Mouse (Mus musculus) embryonic facial prominence, embryonic 14.5 days (tissue): ENCODE results near the gene Them7. TPM values are rescaled to one million over a fixed set of nuclear protein-coding genes. Genes with fewer than 3 reads are reported as not detected.
A peak's percentile ranks its signal among the peaks of the same experiment; 100 is the strongest.

ENCODE experiments used
- ATAC-seq: fragments of 200-750 bp; cut with Nextera tagmentation; 2 replicates; pipeline ENCODE4 v1.8.0; 2017; ENCODE audit warnings: low read depth, moderate number of reproducible peaks, moderate TSS enrichment
- DNase-seq: peaks from one replicate; pipeline ENCODE4 v3.0.0-alpha.2; 2015; ENCODE audit warnings: low spot score
- H3K27ac ChIP-seq: fragments of 300-500 bp; sonication (generic); replicated peaks from 2 replicates; pipeline ENCODE4 v1.5.1; 2014; ENCODE audit warnings: low read depth, mild to moderate bottlenecking, low read length, moderate library complexity
- H3K27me3 ChIP-seq: fragments of 300-500 bp; sonication (generic); replicated peaks from 2 replicates; pipeline ENCODE4 v1.6.1; 2014; ENCODE audit warnings: low read length; ENCODE audit not compliant: control insufficient read depth, insufficient read depth
- H3K36me3 ChIP-seq: fragments of 300-500 bp; sonication (generic); 2 replicates; pipeline ENCODE4 v1.6.1; 2014; ENCODE audit warnings: low read length, mixed read lengths; ENCODE audit not compliant: control insufficient read depth, insufficient read depth
- H3K4me1 ChIP-seq: fragments of 300-500 bp; sonication (generic); 2 replicates; pipeline ENCODE4 v1.6.1; 2014; ENCODE audit warnings: antibody characterized with exemption, low read length; ENCODE audit not compliant: control insufficient read depth, insufficient read depth
- H3K4me2 ChIP-seq: fragments of 300-500 bp; sonication (generic); 2 replicates; pipeline ENCODE4 v1.6.1; 2014; ENCODE audit warnings: low read depth, mild to moderate bottlenecking, low read length, moderate library complexity, mixed read lengths
- H3K4me3 ChIP-seq: fragments of 300-500 bp; sonication (generic); 2 replicates; pipeline ENCODE4 v1.5.1; 2014; ENCODE audit warnings: low read depth, mild to moderate bottlenecking, low read length
- H3K9ac ChIP-seq: fragments of 300-500 bp; sonication (generic); 2 replicates; pipeline ENCODE4 v1.6.1; 2014; ENCODE audit warnings: low read depth, mild to moderate bottlenecking, low read length, moderate library complexity, mixed read lengths
- H3K9me3 ChIP-seq: fragments of 300-500 bp; sonication (generic); 2 replicates; pipeline ENCODE4 v1.6.1; 2016; ENCODE audit warnings: low read length; ENCODE audit not compliant: control insufficient read depth
- WGBS: fragments of 180-500 bp; shearing (Covaris S2); extraction: QIAGEN DNeasy Blood & Tissue Kit; methylation state at CpG from one replicate; pipeline ENCODE4 v1.1.7; 2014; 5-methylcytosine and 5-hydroxymethylcytosine counted together
- polyA plus RNA-seq: library from polyadenylated mRNA; unstranded; fragments of >200 nt; fragmentation: Nextera tagmentation; extraction: Ambion mirVana; gene quantifications from 2 replicates; pipeline ENCODE4 v1.2.1, GENCODE M21; 2014

Them7 gene
- polyA plus RNA-seq, 1 experiment from 2014 or later = 0.35 TPM

- WGBS = 11% methylated on average over 8 of the region's 8 CpGs
- ATAC-seq (no peak), DNase-seq (no peak)
- H3K36me3 ChIP-seq = no peaks in the 10 kb centered on the region
- no peaks in the 10 kb centered on the region for H3K9me3 ChIP-seq
- H3K27me3 ChIP-seq = no peaks in the 10 kb centered on the region
- H3K27ac ChIP-seq = no peak overlapping the region
- no peak overlapping the region for H3K4me2 ChIP-seq
- no peak overlapping the region for H3K4me3 ChIP-seq
- no peak overlapping the region for H3K9ac ChIP-seq
- H3K4me1 ChIP-seq = no peaks in the 10 kb centered on the region
Measured at GRCm38 (mm10) chr2:105200152-105200551, 24.0 kb upstream of the Them7 start.

GRCm38 (mm10) chr2:105206563-105207174 is 17.5 kb upstream of the Them7 start:
- DNase-seq (no peak), ATAC-seq (no peak)
- no peak overlapping the region for H3K4me2 ChIP-seq
- no peaks in the 10 kb centered on the region for H3K27me3 ChIP-seq
- no peak overlapping the region for H3K4me3 ChIP-seq
- 73% methylated on average over 9 of the region's 9 CpGs for WGBS
- H3K36me3 ChIP-seq = no peaks in the 10 kb centered on the region
- no peak overlapping the region for H3K9ac ChIP-seq
- no peaks in the 10 kb centered on the region for H3K4me1 ChIP-seq
- no peaks in the 10 kb centered on the region for H3K9me3 ChIP-seq
- H3K27ac ChIP-seq = no peak overlapping the region

GRCm38 (mm10) chr2:105212839-105213238 is 11.3 kb upstream of the Them7 start:
- WGBS = 71% methylated on average over 7 of the region's 7 CpGs
- no peak for ATAC-seq
- no peak overlapping the region for H3K4me2 ChIP-seq

GRCm38 (mm10) chr2:105215914-105216313 is 8.2 kb upstream of the Them7 start:
- H3K9me3 ChIP-seq = no peaks in the 10 kb centered on the region
- ATAC-seq (no peak), DNase-seq (no peak)
- no peaks in the 10 kb centered on the region for H3K4me1 ChIP-seq
- 52% methylated on average over 8 of the region's 8 CpGs for WGBS
- H3K9ac ChIP-seq = no peak overlapping the region
- no peak overlapping the region for H3K4me3 ChIP-seq
- no peaks in the 10 kb centered on the region for H3K36me3 ChIP-seq
- no peaks in the 10 kb centered on the region for H3K27me3 ChIP-seq
- no peak overlapping the region for H3K4me2 ChIP-seq
- no peak overlapping the region for H3K27ac ChIP-seq

More at GRCm38 (mm10) chr2:105212839-105213238, 11.3 kb upstream of the Them7 start:
- Histone ChIP-seq H3K4me3 (no peak overlapping the region), H3K27me3 (no peaks in the 10 kb centered on the region), H3K9ac (no peak overlapping the region), H3K36me3 (no peaks in the 10 kb centered on the region), H3K27ac (no peak overlapping the region), H3K9me3 (no peaks in the 10 kb centered on the region), H3K4me1 (no peaks in the 10 kb centered on the region)
- no peak for DNase-seq

- ATAC-seq = no peak
Measured at GRCm38 (mm10) chr2:105219229-105219628, 4.9 kb upstream of the Them7 start.

GRCm38 (mm10) chr2:105219664-105220063 is 4.5 kb upstream of the Them7 start:
- no peak overlapping the region for H3K9ac ChIP-seq
- no peaks in the 10 kb centered on the region for H3K27me3 ChIP-seq
- H3K4me1 ChIP-seq = peaks cover 6% of the 10 kb centered on the region
- DNase-seq = no peak
- no peak overlapping the region for H3K4me3 ChIP-seq
- no peaks in the 10 kb centered on the region for H3K36me3 ChIP-seq
- no peak overlapping the region for H3K4me2 ChIP-seq
- ATAC-seq = no peak
- no peak overlapping the region for H3K27ac ChIP-seq
- H3K9me3 ChIP-seq = no peaks in the 10 kb centered on the region
- 48% methylated on average over 8 of the region's 8 CpGs for WGBS

More at GRCm38 (mm10) chr2:105219229-105219628, 4.9 kb upstream of the Them7 start:
- no peaks in the 10 kb centered on the region for H3K9me3 ChIP-seq
- H3K9ac ChIP-seq = no peak overlapping the region
- H3K27me3 ChIP-seq = no peaks in the 10 kb centered on the region
- H3K27ac ChIP-seq = no peak overlapping the region
- no peak overlapping the region for H3K4me3 ChIP-seq
- no peak for DNase-seq
- no peaks in the 10 kb centered on the region for H3K36me3 ChIP-seq
- peaks cover 2% of the 10 kb centered on the region; the same call in 1 of the 2 replicates for H3K4me1 ChIP-seq
- WGBS = 82% methylated on average over 5 of the region's 5 CpGs
- H3K4me2 ChIP-seq = no peak overlapping the region

- Histone ChIP-seq H3K4me2 (no peak overlapping the region), H3K36me3 (no peaks in the 10 kb centered on the region), H3K9ac (no peak overlapping the region), H3K27me3 (no peaks in the 10 kb centered on the region; the same call in 1 of the 2 replicates), H3K9me3 (no peaks in the 10 kb centered on the region), H3K27ac (no peak overlapping the region), H3K4me1 (peaks cover 9% of the 10 kb centered on the region), H3K4me3 (no peak overlapping the region)
- 47% methylated on average over 9 of the region's 9 CpGs for WGBS
- DNase-seq = peak; percentile 84
- ATAC-seq = peak; percentile 64; the same call in 1 of the 2 replicates
Measured at GRCm38 (mm10) chr2:105220738-105221303, 3.3 kb upstream of the Them7 start.

- Histone ChIP-seq H3K4me3 (peak overlapping the region; percentile 35; the same call in 1 of the 2 replicates), H3K9me3 (no peaks in the 10 kb centered on the region), H3K36me3 (no peaks in the 10 kb centered on the region), H3K27me3 (no peaks in the 10 kb centered on the region; the same call in 1 of the 2 replicates), H3K4me2 (no peak overlapping the region), H3K27ac (no peak overlapping the region), H3K4me1 (peaks cover 9% of the 10 kb centered on the region), H3K9ac (no peak overlapping the region)
- DNase-seq = no peak
- 87% methylated on average over 11 of the region's 11 CpGs for WGBS
- no peak for ATAC-seq
Measured at GRCm38 (mm10) chr2:105223606-105224005, 514 bp upstream of the Them7 start.

GRCm38 (mm10) chr2:105224987-105225375 is 861 bp downstream of the Them7 start:
- ATAC-seq = no peak
- Histone ChIP-seq H3K27me3 (peaks cover 3% of the 10 kb centered on the region), H3K4me3 (peak overlapping the region; percentile 35; the same call in 1 of the 2 replicates), H3K4me2 (0 out of 2 replicates have a peak overlapping the region, but pooled peaks have one; percentile 80), H3K27ac (no peak overlapping the region), H3K9ac (no peak overlapping the region), H3K9me3 (no peaks in the 10 kb centered on the region), H3K4me1 (peaks cover 9% of the 10 kb centered on the region), H3K36me3 (no peaks in the 10 kb centered on the region)
- WGBS = 41% methylated on average over 3 of the region's 3 CpGs
- peak; percentile 18 for DNase-seq
